Mouse (Mus musculus) kidney, adult 10 weeks (tissue): ENCODE measurements around the gene Actr5. TPM values are rescaled to one million over a fixed set of nuclear protein-coding genes. Genes with fewer than 3 reads are reported as not detected.

Experiments
- polyA plus RNA-seq: library from polyadenylated mRNA; stranded (reverse); fragments of 350-450 nt; fragmentation: Illumina TruSeq; extraction: RNeasy Lipid Tissue Mini Kit (QIAGEN cat#74804); gene quantifications from one replicate; pipeline ENCODE4 v1.2.3, GENCODE M21; 2014; ENCODE audit warnings: low read depth, low replicate concordance

Actr5 gene
- not detected for polyA plus RNA-seq

DNA sequence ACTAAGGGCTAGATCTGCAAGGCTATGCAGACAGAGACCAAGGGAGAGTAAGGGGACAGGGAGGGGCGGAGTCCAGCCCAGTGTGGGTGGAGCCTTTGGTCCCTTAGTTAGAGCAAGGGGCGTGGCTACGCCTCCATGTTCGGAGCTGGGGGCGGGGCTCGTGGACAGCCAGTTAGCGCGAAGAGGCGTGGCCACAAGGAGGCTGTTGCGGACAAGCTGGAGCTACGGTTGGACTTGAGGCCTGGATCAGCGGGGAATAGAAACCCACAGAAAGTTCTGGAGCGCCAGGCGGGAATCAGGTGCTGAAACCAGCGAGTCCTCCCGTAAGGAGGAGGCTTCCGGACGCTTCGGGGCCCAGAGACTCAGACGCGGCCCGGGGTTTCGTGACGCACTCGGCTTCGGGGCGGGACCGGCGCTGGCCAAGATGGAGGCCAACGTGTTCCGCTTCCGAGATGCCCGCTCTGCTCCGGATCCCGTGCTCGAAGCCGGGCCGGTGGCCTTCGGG lies at the start of gene Actr5:
Gene Actr5, plus strand, starts transcription at position 171 of the 505 bp plus-strand sequence.

DNA sequence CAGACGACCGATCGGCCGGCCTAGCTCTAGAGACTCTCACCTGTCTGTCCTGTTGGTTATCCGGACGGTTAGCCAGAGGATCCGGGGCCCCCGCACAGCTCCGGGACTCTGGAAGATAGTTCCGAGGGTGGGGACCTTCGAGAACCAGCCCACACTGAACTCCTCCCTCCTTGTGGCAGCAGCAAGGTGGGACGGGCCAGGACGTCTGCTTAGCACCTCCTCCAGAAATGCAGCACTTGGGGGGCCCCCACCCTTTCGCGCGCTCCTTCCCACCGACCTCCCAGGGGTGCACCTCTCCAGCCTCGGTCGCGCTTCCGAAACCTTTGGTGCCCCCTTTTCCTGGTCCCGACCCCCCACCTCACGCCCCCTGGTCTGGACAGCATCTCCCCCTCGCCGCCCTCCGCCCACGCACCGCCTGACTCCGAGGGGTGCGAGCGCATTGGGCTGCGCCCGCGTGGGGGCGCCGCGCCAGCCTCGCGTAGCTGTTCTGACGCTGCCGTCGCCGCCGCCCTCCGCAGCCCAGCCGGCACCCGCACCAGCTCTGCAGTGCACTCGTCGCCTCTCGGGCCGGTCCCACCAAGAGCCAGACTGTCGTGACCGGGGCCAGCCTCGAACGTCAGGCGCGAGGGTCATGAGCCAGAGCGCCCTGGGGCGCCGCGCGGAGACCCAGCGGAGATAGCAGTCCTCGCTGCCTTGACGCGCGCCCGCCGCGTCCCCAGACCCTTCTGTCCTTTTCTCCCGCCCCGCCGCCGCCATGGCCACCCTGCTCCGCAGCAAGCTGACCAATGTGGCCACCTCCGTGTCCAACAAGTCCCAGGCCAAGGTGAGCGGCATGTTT lies 14.0 kb upstream of the Actr5 start, which contains the start of gene Slc32a1:
Gene Slc32a1, plus strand, starts transcription at position 280 of the 838 bp plus-strand sequence.

GRCm38 (mm10) chr2:158665098-158665497 lies 40.4 kb downstream of the Actr5 start, which contains the start of gene Ppp1r16b:
Gene Ppp1r16b (plus strand): TSS chr2:158665398.

Other genes starting within 250 kb of the Actr5 start
- gene Snhg11, start 249.2 kb upstream of the Actr5 start, polyA plus RNA-seq, result 31.2 TPM
- 51.3 TPM for gene Ralgapb, start 215.0 kb upstream of the Actr5 start, polyA plus RNA-seq
- not detected for gene Adig, start 122.3 kb upstream of the Actr5 start, polyA plus RNA-seq
- gene Arhgap40, start 112.1 kb upstream of the Actr5 start, polyA plus RNA-seq, result not detected
- not detected for gene Slc32a1, start 14.1 kb upstream of the Actr5 start, polyA plus RNA-seq
- 12.1 TPM for gene Ppp1r16b, start 40.5 kb downstream of the Actr5 start, polyA plus RNA-seq
- not detected for gene Fam83d, start 143.2 kb downstream of the Actr5 start, polyA plus RNA-seq
- 6.1 TPM for gene Dhx35, start 169.9 kb downstream of the Actr5 start, polyA plus RNA-seq